Mouse (Mus musculus) embryo, embryonic 11.5 days (tissue): ENCODE measurements around the gene Duoxa2.

Source experiments
- DNase-seq: peaks from one replicate; pipeline ENCODE4 v3.0.0-alpha.2; 2012; ENCODE audit warnings: low read depth, low spot score

Duoxa2 gene

GRCm38 (mm10) chr2:122298596-122299490 lies at the start of gene Duoxa2:
Gene Duoxa2 (plus strand): TSS chr2:122298900.
- no peak for DNase-seq

- no peak for DNase-seq
Observed at GRCm38 (mm10) chr2:122255997-122256396, 42.7 kb upstream of the Duoxa2 start.

GRCm38 (mm10) chr2:122260729-122261128 lies 38.0 kb upstream of the Duoxa2 start:
- no peak for DNase-seq

- peak; percentile 35 for DNase-seq
Observed at GRCm38 (mm10) chr2:122264690-122265089, 34.0 kb upstream of the Duoxa2 start.

GRCm38 (mm10) chr2:122266407-122267193 lies 32.1 kb upstream of the Duoxa2 start:
- DNase-seq: no peak

GRCm38 (mm10) chr2:122278769-122279168 lies 19.9 kb upstream of the Duoxa2 start:
- DNase-seq: no peak

GRCm38 (mm10) chr2:122284091-122284490 lies 14.6 kb upstream of the Duoxa2 start:
- DNase-seq: no peak

GRCm38 (mm10) chr2:122286137-122286536 lies 12.6 kb upstream of the Duoxa2 start:
- no peak for DNase-seq

GRCm38 (mm10) chr2:122294916-122295315 lies 3.8 kb upstream of the Duoxa2 start:
- DNase-seq: no peak

GRCm38 (mm10) chr2:122297271-122298095 lies 1.2 kb upstream of the Duoxa2 start:
- no peak for DNase-seq

GRCm38 (mm10) chr2:122298096-122298499 lies 602 bp upstream of the Duoxa2 start, which contains the start of gene Duox2:
Gene Duox2 (minus strand): TSS chr2:122298449.
- DNase-seq: no peak

- DNase-seq: no peak
Observed at GRCm38 (mm10) chr2:122299911-122300655, 1.4 kb downstream of the Duoxa2 start.

GRCm38 (mm10) chr2:122300656-122301020 lies 1.9 kb downstream of the Duoxa2 start:
- DNase-seq: no peak

GRCm38 (mm10) chr2:122301081-122301920 lies 2.6 kb downstream of the Duoxa2 start:
- DNase-seq: no peak

GRCm38 (mm10) chr2:122301921-122302573 lies 3.3 kb downstream of the Duoxa2 start:
- DNase-seq: no peak

- DNase-seq: peak; percentile 56
Observed at GRCm38 (mm10) chr2:122302574-122303241, 4.0 kb downstream of the Duoxa2 start.

- no peak for DNase-seq
Observed at GRCm38 (mm10) chr2:122304544-122304943, 5.8 kb downstream of the Duoxa2 start.

- DNase-seq: no peak
Observed at GRCm38 (mm10) chr2:122305097-122305892, 6.6 kb downstream of the Duoxa2 start.
